Mouse (Mus musculus) liver, postnatal 0 days (tissue): ENCODE results near the gene Smarca4.

Experiments used
- CTCF ChIP-seq: sonication (generic); IDR thresholded peaks from 2 replicates; pipeline ENCODE4 v1.5.1; 2016; ENCODE audit warnings: antibody characterized with exemption, low read depth
- EP300 ChIP-seq: IDR thresholded peaks from 2 replicates; pipeline ENCODE4 v1.6.1; 2016; ENCODE audit warnings: antibody characterized with exemption, low read depth, mild to moderate bottlenecking

DNA sequence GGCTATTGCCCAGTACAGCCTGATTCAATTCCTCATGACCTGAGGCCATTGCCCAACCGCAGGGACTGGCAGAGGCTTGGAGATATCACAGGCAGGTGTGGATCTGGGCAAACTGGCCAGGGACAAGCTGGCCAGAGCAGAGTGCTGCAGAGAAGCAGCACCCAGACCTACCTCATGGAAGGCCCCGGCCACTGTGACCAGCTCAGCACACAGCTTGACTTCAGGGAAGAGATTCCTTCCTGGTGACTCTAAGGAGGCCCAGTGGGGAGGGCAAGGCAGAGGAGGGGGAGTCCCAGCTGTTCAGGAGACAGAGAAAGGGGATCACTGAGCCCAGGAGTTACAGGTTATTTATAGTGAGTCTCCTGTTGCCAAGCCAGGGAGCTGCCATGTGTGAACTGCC is 105.1 kb downstream of the Smarca4 start:
- no peak for TF ChIP-seq EP300
- no peak for TF ChIP-seq CTCF
